Mouse (Mus musculus) forebrain, embryonic 15.5 days (tissue): ENCODE measurements around the gene Tmem247. TPM values are rescaled to one million over a fixed set of nuclear protein-coding genes. Genes with fewer than 3 reads are reported as not detected.
A peak's percentile ranks its signal among the peaks of the same experiment; 100 is the strongest.

Source experiments
- ATAC-seq: fragments of 200-750 bp; cut with Nextera tagmentation; replicated peaks from 2 replicates; pipeline ENCODE4 v1.8.0; 2017; ENCODE audit warnings: mild to moderate bottlenecking, moderate TSS enrichment, moderate library complexity
- H3K27ac ChIP-seq: fragments of 300-500 bp; sonication (generic); replicated peaks from 2 replicates; pipeline ENCODE4 v1.5.1; 2015; ENCODE audit warnings: mild to moderate bottlenecking, inconsistent platforms
- H3K27me3 ChIP-seq: fragments of 300-500 bp; sonication (generic); 2 replicates; pipeline ENCODE4 v1.6.1; 2015; ENCODE audit warnings: inconsistent platforms
- H3K36me3 ChIP-seq: fragments of 300-500 bp; sonication (generic); 2 replicates; pipeline ENCODE4 v1.6.1; 2015; ENCODE audit warnings: mild to moderate bottlenecking, inconsistent platforms
- H3K4me1 ChIP-seq: fragments of 300-500 bp; sonication (generic); 2 replicates; pipeline ENCODE4 v1.6.1; 2015; ENCODE audit warnings: inconsistent platforms
- H3K4me2 ChIP-seq: fragments of 300-500 bp; sonication (generic); replicated peaks from 2 replicates; pipeline ENCODE4 v1.6.1; 2015; ENCODE audit warnings: mild to moderate bottlenecking, inconsistent platforms
- H3K4me3 ChIP-seq: fragments of 300-500 bp; sonication (generic); 2 replicates; pipeline ENCODE4 v1.5.1; 2015; ENCODE audit warnings: mild to moderate bottlenecking, inconsistent platforms
- H3K9ac ChIP-seq: fragments of 300-500 bp; sonication (generic); replicated peaks from 2 replicates; pipeline ENCODE4 v1.6.1; 2015; ENCODE audit warnings: mild to moderate bottlenecking, inconsistent platforms
- H3K9me3 ChIP-seq: fragments of 300-500 bp; sonication (generic); 2 replicates; pipeline ENCODE4 v1.6.1; 2016; ENCODE audit warnings: inconsistent platforms
- WGBS: fragments of 180-500 bp; shearing (Covaris S2); methylation state at CpG from one replicate; pipeline ENCODE4 v1.1.7; 2015; ENCODE audit warnings: mixed read lengths; 5-methylcytosine and 5-hydroxymethylcytosine counted together
- polyA plus RNA-seq: library from polyadenylated mRNA; unstranded; fragments of >200 nt; fragmentation: Nextera tagmentation; extraction: Ambion mirVana; gene quantifications from 2 replicates; pipeline ENCODE4 v1.2.1, GENCODE M21; 2015

Tmem247 gene
- polyA plus RNA-seq, 1 experiment from 2014 or later: not detected

GRCm38 (mm10) chr17:86947840-86948796, 31.0 kb downstream of the Tmem247 start, which contains the start of gene Atp6v1e2:
Atp6v1e2 (minus strand) TSS chr17:86947897.
- peak; percentile 95 for ATAC-seq
- WGBS: 49% methylated on average over 28 of the region's 28 CpGs
- Histone ChIP-seq H3K36me3 (no peaks in the 10 kb centered on the region), H3K4me1 (peaks cover 12% of the 10 kb centered on the region), H3K4me3 (no peak within 1 kb of the TSS), H3K27me3 (no peaks in the 10 kb centered on the region), H3K9ac (no peak within 1 kb of the TSS), H3K4me2 (no peak within 1 kb of the TSS), H3K27ac (peak within 1 kb of the TSS; percentile 71), H3K9me3 (no peaks in the 10 kb centered on the region)

- H3K4me1 ChIP-seq: peaks cover 12% of the 10 kb centered on the region
- no peaks in the 10 kb centered on the region for H3K9me3 ChIP-seq
- H3K9ac ChIP-seq: no peak overlapping the region
- WGBS: 77% methylated on average over 6 of the region's 6 CpGs
- ATAC-seq: no peak
- no peak overlapping the region for H3K4me3 ChIP-seq
- H3K4me2 ChIP-seq: no peak overlapping the region
- H3K27ac ChIP-seq: peak overlapping the region; percentile 71; the same call in 1 of the 2 replicates
- H3K36me3 ChIP-seq: no peaks in the 10 kb centered on the region
- H3K27me3 ChIP-seq: no peaks in the 10 kb centered on the region
Observed at GRCm38 (mm10) chr17:86948801-86949200, 31.7 kb downstream of the Tmem247 start.

GRCm38 (mm10) chr17:86957239-86957638, 40.1 kb downstream of the Tmem247 start:
- Histone ChIP-seq H3K36me3 (no peaks in the 10 kb centered on the region), H3K27me3 (no peaks in the 10 kb centered on the region), H3K9me3 (no peaks in the 10 kb centered on the region), H3K9ac (no peak overlapping the region), H3K27ac (no peak overlapping the region), H3K4me3 (no peak overlapping the region), H3K4me1 (peaks cover 5% of the 10 kb centered on the region), H3K4me2 (no peak overlapping the region)
- WGBS: 93% methylated on average over 5 of the region's 5 CpGs
- no peak for ATAC-seq

- Histone ChIP-seq H3K27me3 (no peaks in the 10 kb centered on the region), H3K4me2 (no peak overlapping the region), H3K9me3 (no peaks in the 10 kb centered on the region), H3K27ac (no peak overlapping the region), H3K9ac (no peak overlapping the region), H3K36me3 (no peaks in the 10 kb centered on the region), H3K4me3 (no peak overlapping the region), H3K4me1 (peaks cover 6% of the 10 kb centered on the region)
- WGBS: 88% methylated on average over 14 of the region's 14 CpGs
- ATAC-seq: no peak
Observed at GRCm38 (mm10) chr17:86957968-86958367, 40.8 kb downstream of the Tmem247 start.

- no peak overlapping the region for H3K27ac ChIP-seq
- H3K4me3 ChIP-seq: no peak overlapping the region
- no peaks in the 10 kb centered on the region for H3K36me3 ChIP-seq
- H3K4me2 ChIP-seq: no peak overlapping the region
- H3K4me1 ChIP-seq: peaks cover 27% of the 10 kb centered on the region
- no peak overlapping the region for H3K9ac ChIP-seq
- H3K27me3 ChIP-seq: no peaks in the 10 kb centered on the region
- H3K9me3 ChIP-seq: no peaks in the 10 kb centered on the region
- 67% methylated on average over 8 of the region's 8 CpGs for WGBS
- ATAC-seq: no peak
Observed at GRCm38 (mm10) chr17:86961301-86961841, 44.2 kb downstream of the Tmem247 start.

- no peaks in the 10 kb centered on the region for H3K27me3 ChIP-seq
- H3K4me3 ChIP-seq: peak overlapping the region; percentile 75
- under 1% methylated on average over 24 of the region's 24 CpGs for WGBS
- peaks cover 28% of the 10 kb centered on the region for H3K4me1 ChIP-seq
- peak; percentile 66 for ATAC-seq
- H3K4me2 ChIP-seq: peak overlapping the region; percentile 89
- peak overlapping the region; percentile 69 for H3K27ac ChIP-seq
- peak overlapping the region; percentile 75 for H3K9ac ChIP-seq
- no peaks in the 10 kb centered on the region for H3K36me3 ChIP-seq
- no peaks in the 10 kb centered on the region for H3K9me3 ChIP-seq
Observed at GRCm38 (mm10) chr17:86962297-86962893, 45.2 kb downstream of the Tmem247 start.

GRCm38 (mm10) chr17:86962894-86963585, 45.9 kb downstream of the Tmem247 start, which contains the start of gene Rhoq:
Rhoq (plus strand) TSS chr17:86963082.
- peaks cover 33% of the 10 kb centered on the region for H3K4me1 ChIP-seq
- peak within 1 kb of the TSS; percentile 75 for H3K9ac ChIP-seq
- H3K4me3 ChIP-seq: peak within 1 kb of the TSS; percentile 75
- peak; percentile 90 for ATAC-seq
- no peaks in the 10 kb centered on the region for H3K9me3 ChIP-seq
- peak within 1 kb of the TSS; percentile 89 for H3K4me2 ChIP-seq
- H3K27ac ChIP-seq: peak within 1 kb of the TSS; percentile 69
- WGBS: under 1% methylated on average over 84 of the region's 86 CpGs
- H3K27me3 ChIP-seq: no peaks in the 10 kb centered on the region
- H3K36me3 ChIP-seq: no peaks in the 10 kb centered on the region

GRCm38 (mm10) chr17:86963586-86963902, 46.4 kb downstream of the Tmem247 start:
- peak; percentile 59 for ATAC-seq
- no peaks in the 10 kb centered on the region for H3K9me3 ChIP-seq
- peak overlapping the region; percentile 75 for H3K9ac ChIP-seq
- peak overlapping the region; percentile 75 for H3K4me3 ChIP-seq
- peak overlapping the region; percentile 89 for H3K4me2 ChIP-seq
- WGBS: under 1% methylated on average over 26 of the region's 26 CpGs
- H3K27ac ChIP-seq: peak overlapping the region; percentile 69
- no peaks in the 10 kb centered on the region for H3K27me3 ChIP-seq
- H3K36me3 ChIP-seq: no peaks in the 10 kb centered on the region
- H3K4me1 ChIP-seq: peaks cover 33% of the 10 kb centered on the region

- Histone ChIP-seq H3K9ac (no peak overlapping the region), H3K27ac (no peak overlapping the region), H3K4me1 (peaks cover 33% of the 10 kb centered on the region), H3K27me3 (no peaks in the 10 kb centered on the region), H3K36me3 (no peaks in the 10 kb centered on the region), H3K4me3 (peak overlapping the region; percentile 75), H3K4me2 (peak overlapping the region; percentile 89), H3K9me3 (no peaks in the 10 kb centered on the region)
- ATAC-seq: no peak
- 0% methylated on average over 6 of the region's 6 CpGs for WGBS
Observed at GRCm38 (mm10) chr17:86964041-86964440, 46.9 kb downstream of the Tmem247 start.

GRCm38 (mm10) chr17:86964502-86964901, 47.4 kb downstream of the Tmem247 start:
- Histone ChIP-seq H3K9me3 (no peaks in the 10 kb centered on the region), H3K36me3 (no peaks in the 10 kb centered on the region), H3K4me3 (peak overlapping the region; percentile 75), H3K27me3 (no peaks in the 10 kb centered on the region), H3K27ac (peak overlapping the region; percentile 28; the same call in 1 of the 2 replicates), H3K4me2 (peak overlapping the region; percentile 89), H3K9ac (0 out of 2 replicates have a peak overlapping the region, but pooled peaks have one; percentile 11), H3K4me1 (peaks cover 33% of the 10 kb centered on the region)
- 0% methylated on average over 10 of the region's 10 CpGs for WGBS
- ATAC-seq: peak; percentile 55

GRCm38 (mm10) chr17:86965121-86965520, 48.0 kb downstream of the Tmem247 start:
- 81% methylated on average over 8 of the region's 8 CpGs for WGBS
- H3K27ac ChIP-seq: peak overlapping the region; percentile 28; the same call in 1 of the 2 replicates
- no peak for ATAC-seq

More at GRCm38 (mm10) chr17:86965121-86965520, 48.0 kb downstream of the Tmem247 start:
- H3K36me3 ChIP-seq: no peaks in the 10 kb centered on the region
- no peaks in the 10 kb centered on the region for H3K9me3 ChIP-seq
- H3K4me1 ChIP-seq: peaks cover 33% of the 10 kb centered on the region
- H3K27me3 ChIP-seq: no peaks in the 10 kb centered on the region
- H3K4me2 ChIP-seq: peak overlapping the region; percentile 89
- peak overlapping the region; percentile 75 for H3K4me3 ChIP-seq
- H3K9ac ChIP-seq: 0 out of 2 replicates have a peak overlapping the region, but pooled peaks have one; percentile 11
